Mouse (Mus musculus): ENCODE measurements around the gene Carmil2. TPM values are rescaled to one million over a fixed set of nuclear protein-coding genes. Genes with fewer than 3 reads are reported as not detected.

Gene Carmil2
- polyA plus RNA-seq, 1 experiment from 2014 or later = 0.73 TPM

- 91% methylated on average over 9 of the region's 9 CpGs for WGBS
- no peak for ATAC-seq (ENCODE audit: insufficient number of reproducible peaks, low FRiP score, low TSS enrichment, low read depth)
- Histone ChIP-seq H3K9me3 (ENCODE audit: control insufficient read depth, low read length) (no peaks in the 10 kb centered on the region), H3K9ac (ENCODE audit: low read length) (no peak overlapping the region), H3K4me2 (ENCODE audit: low read depth, severe bottlenecking) (no peak overlapping the region), H3K27me3 (ENCODE audit: control insufficient read depth, insufficient read depth, low read length) (no peaks in the 10 kb centered on the region), H3K27ac (replicated peaks; ENCODE audit: low read depth, low read length) (no peak overlapping the region), H3K4me1 (ENCODE audit: control insufficient read depth, insufficient read depth, low read length) (peaks cover 4% of the 10 kb centered on the region; the same call in 1 of the 2 replicates), H3K4me3 (ENCODE audit: low read depth, low read length) (no peak overlapping the region), H3K36me3 (ENCODE audit: control insufficient read depth, insufficient read depth, low read length) (no peaks in the 10 kb centered on the region)
- no peak for DNase-seq (ENCODE audit: low spot score)
Measured at GRCm38 (mm10) chr8:105689983-105690360, 3.9 kb downstream of the Carmil2 start.

GRCm38 (mm10) chr8:105690978-105691377 lies 4.9 kb downstream of the Carmil2 start:
- H3K27ac ChIP-seq (replicated peaks; ENCODE audit: low read depth, low read length) = no peak overlapping the region
- DNase-seq (ENCODE audit: low spot score) (no peak), ATAC-seq (ENCODE audit: insufficient number of reproducible peaks, low FRiP score, low TSS enrichment, low read depth) (no peak)
- WGBS = 84% methylated on average over 14 of the region's 14 CpGs
- no peaks in the 10 kb centered on the region for H3K9me3 ChIP-seq (ENCODE audit: control insufficient read depth, low read length)
- 0 out of 2 replicates have a peak, but pooled peaks cover 3% of the 10 kb centered on the region for H3K27me3 ChIP-seq (ENCODE audit: control insufficient read depth, insufficient read depth, low read length)
- H3K4me2 ChIP-seq (ENCODE audit: low read depth, severe bottlenecking) = no peak overlapping the region
- H3K9ac ChIP-seq (ENCODE audit: low read length) = no peak overlapping the region
- peaks cover 3% of the 10 kb centered on the region; the same call in 1 of the 2 replicates for H3K4me1 ChIP-seq (ENCODE audit: control insufficient read depth, insufficient read depth, low read length)
- H3K4me3 ChIP-seq (ENCODE audit: low read depth, low read length) = no peak overlapping the region
- H3K36me3 ChIP-seq (ENCODE audit: control insufficient read depth, insufficient read depth, low read length) = no peaks in the 10 kb centered on the region

GRCm38 (mm10) chr8:105692449-105693182 lies 6.5 kb downstream of the Carmil2 start:
- no peak overlapping the region for H3K4me3 ChIP-seq (ENCODE audit: low read depth, low read length)
- 93% methylated on average over 11 of the region's 11 CpGs for WGBS
- H3K9me3 ChIP-seq (ENCODE audit: control insufficient read depth, low read length) = no peaks in the 10 kb centered on the region
- ATAC-seq (ENCODE audit: insufficient number of reproducible peaks, low FRiP score, low TSS enrichment, low read depth) (no peak), DNase-seq (ENCODE audit: low spot score) (no peak)
- no peaks in the 10 kb centered on the region; the same call in 1 of the 2 replicates for H3K36me3 ChIP-seq (ENCODE audit: control insufficient read depth, insufficient read depth, low read length)
- no peaks in the 10 kb centered on the region for H3K4me1 ChIP-seq (ENCODE audit: control insufficient read depth, insufficient read depth, low read length)
- H3K27ac ChIP-seq (replicated peaks; ENCODE audit: low read depth, low read length) = no peak overlapping the region
- H3K4me2 ChIP-seq (ENCODE audit: low read depth, severe bottlenecking) = no peak overlapping the region
- H3K27me3 ChIP-seq (ENCODE audit: control insufficient read depth, insufficient read depth, low read length) = 0 out of 2 replicates have a peak, but pooled peaks cover 3% of the 10 kb centered on the region
- no peak overlapping the region for H3K9ac ChIP-seq (ENCODE audit: low read length)

GRCm38 (mm10) chr8:105693648-105694047 lies 7.6 kb downstream of the Carmil2 start:
- Histone ChIP-seq H3K9me3 (ENCODE audit: control insufficient read depth, low read length) (no peaks in the 10 kb centered on the region), H3K27me3 (ENCODE audit: control insufficient read depth, insufficient read depth, low read length) (0 out of 2 replicates have a peak, but pooled peaks cover 3% of the 10 kb centered on the region), H3K9ac (ENCODE audit: low read length) (no peak overlapping the region), H3K36me3 (ENCODE audit: control insufficient read depth, insufficient read depth, low read length) (peaks cover 7% of the 10 kb centered on the region; the same call in 1 of the 2 replicates), H3K27ac (replicated peaks; ENCODE audit: low read depth, low read length) (no peak overlapping the region), H3K4me3 (ENCODE audit: low read depth, low read length) (peak overlapping the region; percentile 22), H3K4me1 (ENCODE audit: control insufficient read depth, insufficient read depth, low read length) (no peaks in the 10 kb centered on the region), H3K4me2 (ENCODE audit: low read depth, severe bottlenecking) (peak overlapping the region; percentile 71)
- DNase-seq (ENCODE audit: low spot score) (peak; percentile 84), ATAC-seq (ENCODE audit: insufficient number of reproducible peaks, low FRiP score, low TSS enrichment, low read depth) (peak; percentile 44; the same call in 1 of the 2 replicates)
- WGBS = 5% methylated on average over 28 of the region's 30 CpGs

- Histone ChIP-seq H3K27me3 (ENCODE audit: control insufficient read depth, insufficient read depth, low read length) (0 out of 2 replicates have a peak, but pooled peaks cover 3% of the 10 kb centered on the region), H3K4me1 (ENCODE audit: control insufficient read depth, insufficient read depth, low read length) (no peaks in the 10 kb centered on the region), H3K36me3 (ENCODE audit: control insufficient read depth, insufficient read depth, low read length) (peaks cover 8% of the 10 kb centered on the region; the same call in 1 of the 2 replicates), H3K4me2 (ENCODE audit: low read depth, severe bottlenecking) (peak overlapping the region; percentile 71), H3K9me3 (ENCODE audit: control insufficient read depth, low read length) (no peaks in the 10 kb centered on the region), H3K27ac (replicated peaks; ENCODE audit: low read depth, low read length) (no peak overlapping the region), H3K4me3 (ENCODE audit: low read depth, low read length) (peak overlapping the region; percentile 22), H3K9ac (ENCODE audit: low read length) (no peak overlapping the region)
- ATAC-seq (ENCODE audit: insufficient number of reproducible peaks, low FRiP score, low TSS enrichment, low read depth) (0 out of 2 replicates have a peak, but pooled peaks have one; percentile 27), DNase-seq (ENCODE audit: low spot score) (no peak)
- 9% methylated on average over 40 of the region's 40 CpGs for WGBS
Measured at GRCm38 (mm10) chr8:105694051-105694799, 8.2 kb downstream of the Carmil2 start.

GRCm38 (mm10) chr8:105695080-105695780 lies 9.2 kb downstream of the Carmil2 start:
- DNase-seq (ENCODE audit: low spot score) (no peak), ATAC-seq (ENCODE audit: insufficient number of reproducible peaks, low FRiP score, low TSS enrichment, low read depth) (no peak)
- WGBS = 83% methylated on average over 30 of the region's 30 CpGs
- Histone ChIP-seq H3K4me2 (ENCODE audit: low read depth, severe bottlenecking) (no peak overlapping the region), H3K9me3 (ENCODE audit: control insufficient read depth, low read length) (no peaks in the 10 kb centered on the region), H3K36me3 (ENCODE audit: control insufficient read depth, insufficient read depth, low read length) (peaks cover 8% of the 10 kb centered on the region; the same call in 1 of the 2 replicates), H3K9ac (ENCODE audit: low read length) (no peak overlapping the region), H3K27me3 (ENCODE audit: control insufficient read depth, insufficient read depth, low read length) (0 out of 2 replicates have a peak, but pooled peaks cover 3% of the 10 kb centered on the region), H3K27ac (replicated peaks; ENCODE audit: low read depth, low read length) (no peak overlapping the region), H3K4me1 (ENCODE audit: control insufficient read depth, insufficient read depth, low read length) (peaks cover 6% of the 10 kb centered on the region; the same call in 1 of the 2 replicates), H3K4me3 (ENCODE audit: low read depth, low read length) (no peak overlapping the region)

GRCm38 (mm10) chr8:105697196-105697780 lies 11.2 kb downstream of the Carmil2 start:
- Histone ChIP-seq H3K4me3 (ENCODE audit: low read depth, low read length) (no peak overlapping the region), H3K4me2 (ENCODE audit: low read depth, severe bottlenecking) (no peak overlapping the region), H3K27ac (replicated peaks; ENCODE audit: low read depth, low read length) (no peak overlapping the region), H3K9me3 (ENCODE audit: control insufficient read depth, low read length) (no peaks in the 10 kb centered on the region), H3K27me3 (ENCODE audit: control insufficient read depth, insufficient read depth, low read length) (0 out of 2 replicates have a peak, but pooled peaks cover 3% of the 10 kb centered on the region), H3K9ac (ENCODE audit: low read length) (no peak overlapping the region), H3K4me1 (ENCODE audit: control insufficient read depth, insufficient read depth, low read length) (peaks cover 10% of the 10 kb centered on the region; the same call in 1 of the 2 replicates), H3K36me3 (ENCODE audit: control insufficient read depth, insufficient read depth, low read length) (peaks cover 8% of the 10 kb centered on the region; the same call in 1 of the 2 replicates)
- no peak for ATAC-seq (ENCODE audit: insufficient number of reproducible peaks, low FRiP score, low TSS enrichment, low read depth)
- 90% methylated on average over 17 of the region's 17 CpGs for WGBS
- no peak for DNase-seq (ENCODE audit: low spot score)
